ENCODE assay signal across 11 mouse cellular contexts in genomic region chr9:44269077-44269476, GRCm38 (mm10). TPM values are rescaled to one million over a fixed set of nuclear protein-coding genes. Genes with fewer than 3 reads are reported as not detected.
DNase-seq lines count a peak whose midpoint lies in the region; ATAC-seq and TF ChIP-seq lines count a peak whose summit lies in the region.
"Had no signal": no experiment of that assay in that cellular context is flagged by ENCODE, and none has a peak within 500 bp of the region (broad histone marks: within the 10 kb centered on the region; RNA-seq: fewer than 3 reads in every experiment).

No protein-coding gene starts in this region.

- H3K4me3 ChIP-seq in kidney, embryonic 15.5 days (replicated peaks), result no peak overlapping the region
- H3K4me3 ChIP-seq in G1E (ENCODE audit: low read depth, low read length), result no peak overlapping the region
- H3K4me3 ChIP-seq in midbrain, embryonic 15.5 days, result no peak overlapping the region
- no peak overlapping the region for H3K4me3 ChIP-seq in hindbrain, embryonic 16.5 days (ENCODE audit: low read length)

- 77% methylated on average over 3 of the region's 3 CpGs for WGBS in kidney, embryonic 15.5 days
- 85% methylated on average over 3 of the region's 3 CpGs for WGBS in midbrain, embryonic 15.5 days
- 84% methylated on average over 3 of the region's 3 CpGs for WGBS in hindbrain, embryonic 16.5 days

- peaks cover 15% of the 10 kb centered on the region for H3K4me1 ChIP-seq in kidney, embryonic 15.5 days
- H3K4me1 ChIP-seq in G1E (ENCODE audit: insufficient read depth, low read depth, low read length), result peaks cover 11% of the 10 kb centered on the region; the same call in 1 of the 2 replicates
- H3K4me1 ChIP-seq in midbrain, embryonic 15.5 days, result peaks cover 38% of the 10 kb centered on the region
- H3K4me1 ChIP-seq in hindbrain, embryonic 16.5 days (ENCODE audit: control insufficient read depth, insufficient read depth, low read depth, low read length), result peaks cover 13% of the 10 kb centered on the region

- no peak overlapping the region for H3K4me2 ChIP-seq in kidney, embryonic 15.5 days
- H3K4me2 ChIP-seq in midbrain, embryonic 15.5 days, result no peak overlapping the region
- H3K4me2 ChIP-seq in hindbrain, embryonic 16.5 days (ENCODE audit: low read length), result no peak overlapping the region
- H3K4me2 ChIP-seq: stomach, embryonic 15.5 days had no signal

- H3K27me3 ChIP-seq in kidney, embryonic 15.5 days, result no peaks in the 10 kb centered on the region
- H3K27me3 ChIP-seq in G1E (ENCODE audit: insufficient read depth, low read length), result peaks cover 11% of the 10 kb centered on the region
- no peaks in the 10 kb centered on the region for H3K27me3 ChIP-seq in midbrain, embryonic 15.5 days (replicated peaks)
- no peaks in the 10 kb centered on the region for H3K27me3 ChIP-seq in hindbrain, embryonic 16.5 days (replicated peaks; ENCODE audit: control insufficient read depth, insufficient read depth, low read length)
- H3K27me3 ChIP-seq: stomach, embryonic 15.5 days had no signal

- H3K9ac ChIP-seq in kidney, embryonic 15.5 days, result no peak overlapping the region
- no peak overlapping the region for H3K9ac ChIP-seq in midbrain, embryonic 15.5 days
- H3K9ac ChIP-seq in hindbrain, embryonic 16.5 days (ENCODE audit: low read depth, low read length), result no peak overlapping the region
- H3K9ac ChIP-seq: stomach, embryonic 15.5 days had no signal

- peak; percentile 62 for DNase-seq in kidney, adult 18-20 months
- DNase-seq in G1E (ENCODE audit: low spot score), result no peak
- DNase-seq in cerebellum, postnatal 36 days, result peak; percentile 44 to 59
- peak; percentile 39 for DNase-seq in retina, embryonic 14.5 days (ENCODE audit: low spot score)

- H3K36me3 ChIP-seq in kidney, embryonic 15.5 days, result no peaks in the 10 kb centered on the region
- H3K36me3 ChIP-seq in G1E (replicated peaks), result peaks cover 18% of the 10 kb centered on the region
- peaks cover 7% of the 10 kb centered on the region for H3K36me3 ChIP-seq in midbrain, embryonic 15.5 days (replicated peaks)
- H3K36me3 ChIP-seq in hindbrain, embryonic 16.5 days (ENCODE audit: control insufficient read depth, insufficient read depth, low read length), result peaks cover 6% of the 10 kb centered on the region
- H3K36me3 ChIP-seq: stomach, embryonic 15.5 days had no signal

- TF ChIP-seq CTCF in G1E (IDR thresholded peaks at IDR 0.05; ENCODE audit: low read depth, low read length), result peak; percentile 42; the same call in 1 of the 2 replicates

- H3K9me3 ChIP-seq in kidney, embryonic 15.5 days (replicated peaks), result no peaks in the 10 kb centered on the region
- peaks cover 2% of the 10 kb centered on the region; the same call in 1 of the 2 replicates for H3K9me3 ChIP-seq in G1E (replicated peaks)
- no peaks in the 10 kb centered on the region for H3K9me3 ChIP-seq in midbrain, embryonic 15.5 days
- no peaks in the 10 kb centered on the region for H3K9me3 ChIP-seq in hindbrain, embryonic 16.5 days (ENCODE audit: control insufficient read depth, low read length)
- H3K9me3 ChIP-seq: midbrain, embryonic 10.5 days; stomach, embryonic 15.5 days had no signal

- no peak overlapping the region for H3K27ac ChIP-seq in kidney, embryonic 15.5 days
- H3K27ac ChIP-seq in midbrain, embryonic 15.5 days, result no peak overlapping the region
- no peak overlapping the region for H3K27ac ChIP-seq in hindbrain, embryonic 16.5 days (ENCODE audit: low read depth, low read length)
- H3K27ac ChIP-seq: midbrain, embryonic 10.5 days had no signal

- no peak for ATAC-seq in kidney, embryonic 15.5 days (replicated peaks; ENCODE audit: low FRiP score)
- ATAC-seq in G1E (ENCODE audit: extremely low read depth, insufficient number of reproducible peaks, low FRiP score, poor library complexity, severe bottlenecking), result no peak
- no peak for ATAC-seq in midbrain, embryonic 15.5 days (replicated peaks)
- no peak for ATAC-seq in megakaryocyte, adult 5-6 weeks (ENCODE audit: poor library complexity, severe bottlenecking)
- ATAC-seq in hindbrain, embryonic 16.5 days, result no peak

RNA-seq across cellular contexts. Expression of gene Nlrx1, which starts 0.7 kb away (rescaled TPM):
- 6.5 and 7.9 TPM in 2 replicates for polyA plus RNA-seq in kidney, embryonic 15.5 days (2015; fragmentation: Nextera tagmentation; extraction: Ambion mirVana)
- not detected in 2 replicates for total RNA-seq in G1E (2014; fragmentation: Nextera tagmentation)
- 0.05 TPM in 1 of 2 replicates, not detected in the other for total RNA-seq in G1E (2017)
- polyA plus RNA-seq in G1E (2012), result 0.02 and 0.03 TPM in 2 replicates
- polyA plus RNA-seq in midbrain, embryonic 15.5 days (2015; fragmentation: Nextera tagmentation; extraction: Ambion mirVana), result 4.8 and 5.1 TPM in 2 replicates
- total RNA-seq in megakaryocyte, adult 5-6 weeks (2015), result 9.5 and 13.1 TPM in 2 replicates
- 12.1 and 12.4 TPM in 2 replicates for total RNA-seq in megakaryocyte, adult 5-6 weeks (2017)
- 4.7 and 5.4 TPM in 2 replicates for polyA plus RNA-seq in hindbrain, embryonic 16.5 days (2015; fragmentation: Nextera tagmentation; extraction: Ambion mirVana)

RNA-seq across cellular contexts. Expression of gene Pdzd3, which starts 17.8 kb away (rescaled TPM):
- 7.8 and 8.5 TPM in 2 replicates for polyA plus RNA-seq in kidney, embryonic 15.5 days (2015; fragmentation: Nextera tagmentation; extraction: Ambion mirVana)
- total RNA-seq in G1E (2014; fragmentation: Nextera tagmentation) (not detected in 2 replicates), G1E (2017) (not detected in 2 replicates)
- polyA plus RNA-seq in G1E (2012), result not detected in 2 replicates
- polyA plus RNA-seq in midbrain, embryonic 15.5 days (2015; fragmentation: Nextera tagmentation; extraction: Ambion mirVana), result 0.44 and 0.96 TPM in 2 replicates
- 0.07 and 0.34 TPM in 2 replicates for total RNA-seq in megakaryocyte, adult 5-6 weeks (2015)
- total RNA-seq in megakaryocyte, adult 5-6 weeks (2017), result not detected in 2 replicates
- 0.38 and 0.40 TPM in 2 replicates for polyA plus RNA-seq in hindbrain, embryonic 16.5 days (2015; fragmentation: Nextera tagmentation; extraction: Ambion mirVana)
- polyA plus RNA-seq: midbrain, embryonic 10.5 days had no signal

RNA-seq across cellular contexts. Expression of gene Abcg4, which starts 19.3 kb away (rescaled TPM):
- polyA plus RNA-seq in kidney, embryonic 15.5 days (2015; fragmentation: Nextera tagmentation; extraction: Ambion mirVana), result 2.5 and 3.4 TPM in 2 replicates
- total RNA-seq in G1E (2014; fragmentation: Nextera tagmentation), result 29.1 and 58.5 TPM in 2 replicates
- total RNA-seq in G1E (2017), result 1.8 and 3.6 TPM in 2 replicates
- polyA plus RNA-seq in G1E (2012), result 18.4 and 20.3 TPM in 2 replicates
- polyA plus RNA-seq in midbrain, embryonic 15.5 days (2015; fragmentation: Nextera tagmentation; extraction: Ambion mirVana), result 30.4 and 31.1 TPM in 2 replicates
- total RNA-seq in megakaryocyte, adult 5-6 weeks (2015), result 1.3 and 3.9 TPM in 2 replicates
- 1.1 and 1.7 TPM in 2 replicates for total RNA-seq in megakaryocyte, adult 5-6 weeks (2017)
- 33.7 and 36.2 TPM in 2 replicates for polyA plus RNA-seq in hindbrain, embryonic 16.5 days (2015; fragmentation: Nextera tagmentation; extraction: Ambion mirVana)

RNA-seq across cellular contexts. Expression of gene Ccdc153, which starts 28.6 kb away (rescaled TPM):
- polyA plus RNA-seq in kidney, embryonic 15.5 days (2015; fragmentation: Nextera tagmentation; extraction: Ambion mirVana), result not detected in 2 replicates
- total RNA-seq in G1E (2014; fragmentation: Nextera tagmentation) (not detected in 2 replicates), G1E (2017) (not detected in 2 replicates)
- not detected in 2 replicates for polyA plus RNA-seq in G1E (2012)
- 0.61 TPM in 1 of 2 replicates, not detected in the other for polyA plus RNA-seq in midbrain, embryonic 15.5 days (2015; fragmentation: Nextera tagmentation; extraction: Ambion mirVana)
- not detected in 2 replicates for total RNA-seq in megakaryocyte, adult 5-6 weeks (2015)
- not detected in 2 replicates for total RNA-seq in megakaryocyte, adult 5-6 weeks (2017)
- not detected in 2 replicates for polyA plus RNA-seq in hindbrain, embryonic 16.5 days (2015; fragmentation: Nextera tagmentation; extraction: Ambion mirVana)
- total RNA-seq: hematopoietic stem cell, adult 5-6 weeks had no signal
- polyA plus RNA-seq: midbrain, embryonic 10.5 days had no signal

RNA-seq across cellular contexts. Expression of gene Cbl, which starts 35.2 kb away (rescaled TPM):
- 18.6 and 22.9 TPM in 2 replicates for polyA plus RNA-seq in kidney, embryonic 15.5 days (2015; fragmentation: Nextera tagmentation; extraction: Ambion mirVana)
- total RNA-seq in G1E (2014; fragmentation: Nextera tagmentation) (137 and 159 TPM in 2 replicates), G1E (2017) (23.6 and 25.5 TPM in 2 replicates)
- 17.2 and 20.3 TPM in 2 replicates for polyA plus RNA-seq in G1E (2012)
- 24.4 and 26.2 TPM in 2 replicates for polyA plus RNA-seq in midbrain, embryonic 15.5 days (2015; fragmentation: Nextera tagmentation; extraction: Ambion mirVana)
- 179 and 180 TPM in 2 replicates for total RNA-seq in megakaryocyte, adult 5-6 weeks (2015)
- 45.3 and 70.2 TPM in 2 replicates for total RNA-seq in megakaryocyte, adult 5-6 weeks (2017)
- 17.4 and 20.3 TPM in 2 replicates for polyA plus RNA-seq in hindbrain, embryonic 16.5 days (2015; fragmentation: Nextera tagmentation; extraction: Ambion mirVana)
